Mouse (Mus musculus): ENCODE data around the gene Zfp955b.
"Not testable (repeated sequence)": the region's sequence is repeated elsewhere in the genome, so short reads cannot be mapped to it uniquely, and the experiment has no call there.

DNA sequence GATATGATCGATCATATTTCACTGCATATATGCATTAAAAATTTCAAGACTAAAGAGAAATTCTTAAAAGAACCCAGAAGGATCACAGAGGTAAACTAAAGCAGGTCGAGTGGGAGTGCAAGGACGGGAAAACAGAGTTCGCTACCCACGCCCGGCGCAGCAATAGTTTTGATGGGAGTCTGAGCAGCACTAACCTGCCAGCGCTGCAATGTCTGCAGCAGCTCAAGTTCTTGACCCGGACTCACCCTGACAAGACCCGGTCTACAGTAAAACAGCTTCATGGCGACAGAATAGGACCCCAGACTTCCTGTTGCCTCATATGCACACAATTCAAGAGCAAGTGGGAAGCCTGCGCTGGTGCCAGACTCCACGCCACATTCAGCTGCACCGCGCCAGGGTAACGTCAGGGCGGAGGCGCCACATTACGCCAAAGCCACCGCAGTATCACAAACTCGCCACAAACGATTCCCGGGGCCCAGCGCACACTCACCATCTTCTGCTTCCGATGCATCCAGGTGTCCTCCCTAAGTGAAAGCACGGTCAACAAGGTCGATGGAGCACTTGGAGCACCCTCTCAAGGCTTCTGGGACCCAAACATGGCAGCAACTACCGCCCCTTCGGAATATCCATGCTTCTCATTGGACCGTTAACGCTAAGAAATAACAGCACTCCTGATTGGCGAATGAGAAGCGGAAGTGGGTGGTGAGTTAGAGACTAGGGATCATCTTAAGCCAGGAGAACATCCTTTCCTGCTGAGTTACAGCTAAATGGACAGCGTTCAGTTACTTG is 34.6 kb upstream of the Zfp955b start, which contains the start of gene Zfp955a:
- not testable (repeated sequence) for TF ChIP-seq CTCF, EP300 (IDR thresholded peaks at IDR 0.05)

Measured in lung, postnatal 0 days (tissue).